Mouse (Mus musculus): ENCODE data around the gene Cpa2. TPM values are rescaled to one million over a fixed set of nuclear protein-coding genes. Genes with fewer than 3 reads are reported as not detected.

The Cpa2 gene
- total and polyA plus RNA-seq, 3 experiments = 0.12 to 0.43 TPM; not detected in 1

- Histone ChIP-seq H3K27ac (ENCODE audit: control insufficient read depth, low read depth, low read length) (no peak overlapping the region), H3K9ac (ENCODE audit: control insufficient read depth, low read depth, low read length, poor library complexity, severe bottlenecking) (no peak overlapping the region), H3K4me3 (ENCODE audit: control insufficient read depth in 1 of 2, insufficient read depth in 1 of 2, low read depth in 2 of 2, low read length in 2 of 2) (no peak overlapping the region), H3K36me3 (ENCODE audit: control insufficient read depth in 1 of 2, insufficient read depth in 2 of 2, low read length in 2 of 2) (no peaks in the 10 kb centered on the region), H3K27me3 (ENCODE audit: control insufficient read depth in 1 of 2, insufficient read depth in 2 of 2, low read length in 2 of 2) (peaks cover 0 to 9% of the 10 kb centered on the region in 2 experiments; a peak in 3 of 4 replicates), H3K79me2 (ENCODE audit: control insufficient read depth, insufficient read depth, low read length, poor library complexity) (no peaks in the 10 kb centered on the region), H3K9me3 (replicated peaks; ENCODE audit: insufficient read depth, low read length) (no peaks in the 10 kb centered on the region), H3K4me1 (ENCODE audit: control insufficient read depth in 1 of 2, insufficient read depth in 2 of 2, low read length in 2 of 2) (no peaks in the 10 kb centered on the region)
- DNase-seq (ENCODE audit: low read depth, low spot score) = no peak
- TF ChIP-seq TAL1 (IDR thresholded peaks at IDR 0.05; ENCODE audit: low read length) = no peak
- no peak for TF ChIP-seq ZMIZ1 (IDR thresholded peaks at IDR 0.05; ENCODE audit: low read depth, low read length)
- TF ChIP-seq SIN3A (IDR thresholded peaks at IDR 0.05; ENCODE audit: low read length) = no peak
- TF ChIP-seq POLR2AphosphoS2 (IDR thresholded peaks at IDR 0.05; ENCODE audit: low read length) = no peak
- TF ChIP-seq BHLHE40 (IDR thresholded peaks at IDR 0.05; ENCODE audit: borderline replicate concordance, low read depth, low read length) = no peak
- TF ChIP-seq ELF1 (IDR thresholded peaks at IDR 0.05; ENCODE audit: low read depth, low read length) = no peak
- TF ChIP-seq JUND (IDR thresholded peaks at IDR 0.05; ENCODE audit: low read depth, low read length) = no peak
- TF ChIP-seq EP300 (IDR thresholded peaks at IDR 0.05; ENCODE audit: low read depth in 1 of 2, low read length in 2 of 2) = no peak
- TF ChIP-seq ZNF384 (IDR thresholded peaks at IDR 0.05; ENCODE audit: low read depth, low read length) = no peak
- TF ChIP-seq TCF12 (IDR thresholded peaks at IDR 0.05; ENCODE audit: low read depth, low read length) = no peak
- TF ChIP-seq POLR2AphosphoS5 (IDR thresholded peaks at IDR 0.05; ENCODE audit: borderline replicate concordance, low read depth, low read length) = no peak
- TF ChIP-seq CHD1 (IDR thresholded peaks at IDR 0.05; ENCODE audit: low read depth, low read length) = no peak
- no peak for TF ChIP-seq UBTF (IDR thresholded peaks at IDR 0.05; ENCODE audit: borderline replicate concordance, insufficient read depth, low read depth, low read length)
These were observed 27.9 kb downstream of the Cpa2 start for GRCm38 (mm10) chr6:30569331-30569730.

DNA sequence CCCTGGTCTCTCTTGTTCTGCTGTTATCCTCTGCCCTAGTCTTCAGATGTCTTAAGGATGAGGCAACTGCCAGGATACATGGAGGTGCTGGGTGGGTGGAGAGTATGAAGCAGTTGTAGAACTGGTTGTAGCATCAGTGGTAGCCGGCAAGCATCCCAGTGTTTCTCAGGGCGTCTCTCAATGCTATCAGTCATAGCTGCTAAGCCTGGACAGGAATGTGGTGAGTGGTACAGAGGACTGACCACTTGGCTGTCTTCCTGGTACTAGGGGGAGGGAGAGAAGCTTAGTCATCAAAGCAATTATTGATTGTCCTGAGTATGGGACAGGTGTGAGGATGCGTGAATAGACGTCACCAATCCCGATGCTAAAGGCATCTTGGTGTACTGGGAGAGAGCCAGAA, 28.6 kb downstream of the Cpa2 start:
- no peak for TF ChIP-seq ZC3H11A (IDR thresholded peaks at IDR 0.05; ENCODE audit: low read depth, low read length)
- no peak for TF ChIP-seq HCFC1 (IDR thresholded peaks at IDR 0.05; ENCODE audit: low read depth, low read length)
- no peak for TF ChIP-seq NELFE (IDR thresholded peaks at IDR 0.05; ENCODE audit: low read depth, low read length)
- no peak for TF ChIP-seq ETS1 (IDR thresholded peaks at IDR 0.05; ENCODE audit: low read depth, low read length)
- TF ChIP-seq ZMIZ1 (IDR thresholded peaks at IDR 0.05; ENCODE audit: low read depth, low read length) = no peak
- no peak for TF ChIP-seq MAFK (IDR thresholded peaks at IDR 0.05; ENCODE audit: borderline replicate concordance, low read depth, low read length)
- TF ChIP-seq USF2 (IDR thresholded peaks at IDR 0.05; ENCODE audit: borderline replicate concordance in 1 of 2, insufficient read depth in 1 of 2, low read depth in 1 of 2, low read length in 2 of 2) = no peak
- no peak for TF ChIP-seq MEF2A (IDR thresholded peaks at IDR 0.05; ENCODE audit: extremely low read depth, insufficient replicate concordance, low read depth, low read length, poor library complexity, severe bottlenecking)
- TF ChIP-seq ZKSCAN1 (IDR thresholded peaks at IDR 0.05; ENCODE audit: low read depth, low read length) = no peak
- no peak for TF ChIP-seq JUND (IDR thresholded peaks at IDR 0.05; ENCODE audit: low read depth, low read length)
- no peak for TF ChIP-seq EP300 (IDR thresholded peaks at IDR 0.05; ENCODE audit: low read depth in 1 of 2, low read length in 2 of 2)
- TF ChIP-seq KAT2A (conservative IDR thresholded peaks at IDR 0.05; ENCODE audit: low read depth, low read length) = no peak
- no peak for TF ChIP-seq MAZ (IDR thresholded peaks at IDR 0.05; ENCODE audit: low read depth, low read length)
- H3K9ac ChIP-seq (ENCODE audit: control insufficient read depth, low read depth, low read length, poor library complexity, severe bottlenecking) = no peak overlapping the region
- DNase-seq (ENCODE audit: low read depth, low spot score) = no peak
- no peaks in the 10 kb centered on the region for H3K9me3 ChIP-seq (replicated peaks; ENCODE audit: insufficient read depth, low read length)
- no peaks in the 10 kb centered on the region for H3K79me2 ChIP-seq (ENCODE audit: control insufficient read depth, insufficient read depth, low read length, poor library complexity)
- no peak overlapping the region for H3K4me3 ChIP-seq (ENCODE audit: control insufficient read depth in 1 of 2, insufficient read depth in 1 of 2, low read depth in 2 of 2, low read length in 2 of 2)
- H3K4me1 ChIP-seq (ENCODE audit: control insufficient read depth in 1 of 2, insufficient read depth in 2 of 2, low read length in 2 of 2) = no peaks in the 10 kb centered on the region
- H3K27me3 ChIP-seq (ENCODE audit: control insufficient read depth in 1 of 2, insufficient read depth in 2 of 2, low read length in 2 of 2) = peaks cover 3 to 11% of the 10 kb centered on the region in 2 experiments
- H3K27ac ChIP-seq (ENCODE audit: control insufficient read depth, low read depth, low read length) = no peak overlapping the region
- H3K36me3 ChIP-seq (ENCODE audit: control insufficient read depth in 1 of 2, insufficient read depth in 2 of 2, low read length in 2 of 2) = no peaks in the 10 kb centered on the region
